Mouse (Mus musculus) stomach, postnatal 0 days (tissue): ENCODE results near the gene Adra1b. TPM values are rescaled to one million over a fixed set of nuclear protein-coding genes. Genes with fewer than 3 reads are reported as not detected.

Experiments
- ATAC-seq: fragments of 200-750 bp; cut with Nextera tagmentation; 2 replicates; pipeline ENCODE4 v1.8.0; 2017; ENCODE audit not compliant: low FRiP score, low TSS enrichment
- DNase-seq: peaks from one replicate; pipeline ENCODE4 v3.0.0-alpha.2; 2016; ENCODE audit warnings: low spot score
- H3K27ac ChIP-seq: fragments of 300-500 bp; sonication (generic); replicated peaks from 2 replicates; pipeline ENCODE4 v1.5.1; 2014; ENCODE audit warnings: mild to moderate bottlenecking, control low read depth
- H3K27me3 ChIP-seq: fragments of 300-500 bp; sonication (generic); 2 replicates; pipeline ENCODE4 v1.6.1; 2014; ENCODE audit warnings: low read length; ENCODE audit not compliant: control insufficient read depth, insufficient read depth
- H3K36me3 ChIP-seq: fragments of 300-500 bp; sonication (generic); 2 replicates; pipeline ENCODE4 v1.6.1; 2014; ENCODE audit warnings: low read length, mixed read lengths; ENCODE audit not compliant: control insufficient read depth, insufficient read depth
- H3K4me1 ChIP-seq: fragments of 300-500 bp; sonication (generic); replicated peaks from 2 replicates; pipeline ENCODE4 v1.6.1; 2014; ENCODE audit warnings: antibody characterized with exemption; ENCODE audit not compliant: control insufficient read depth, insufficient read depth
- H3K4me2 ChIP-seq: fragments of 300-500 bp; sonication (generic); replicated peaks from 2 replicates; pipeline ENCODE4 v1.6.1; 2014; ENCODE audit warnings: low read depth, mild to moderate bottlenecking, control low read depth, moderate library complexity
- H3K4me3 ChIP-seq: fragments of 300-500 bp; sonication (generic); 2 replicates; pipeline ENCODE4 v1.5.1; 2014; ENCODE audit warnings: low read depth, low read length, control low read depth
- H3K9ac ChIP-seq: fragments of 300-500 bp; sonication (generic); 2 replicates; pipeline ENCODE4 v1.6.1; 2014; ENCODE audit warnings: mild to moderate bottlenecking, low read length, control low read depth, mixed read lengths
- H3K9me3 ChIP-seq: fragments of 300-500 bp; sonication (generic); 2 replicates; pipeline ENCODE4 v1.6.1; 2016; ENCODE audit warnings: low read length; ENCODE audit not compliant: control insufficient read depth
- CTCF ChIP-seq: IDR thresholded peaks from 2 replicates; pipeline ENCODE4 v1.5.1; 2016; ENCODE audit warnings: antibody characterized with exemption, low read depth, mild to moderate bottlenecking, moderate library complexity
- EP300 ChIP-seq: optimal IDR thresholded peaks from 2 replicates; pipeline ENCODE3; 2016; ENCODE audit warnings: antibody characterized with exemption
- WGBS: fragments of 180-500 bp; shearing (Covaris S2); extraction: QIAGEN DNeasy Blood & Tissue Kit; methylation state at CpG from one replicate; pipeline ENCODE4 v1.1.7; 2014; 5-methylcytosine and 5-hydroxymethylcytosine counted together
- polyA plus RNA-seq: library from polyadenylated mRNA; unstranded; fragments of >200 nt; fragmentation: Nextera tagmentation; extraction: Ambion mirVana; gene quantifications from 2 replicates; pipeline ENCODE4 v1.2.1, GENCODE M21; 2015

Adra1b gene
- polyA plus RNA-seq, 1 experiment from 2014 or later = 0.10 TPM

DNA sequence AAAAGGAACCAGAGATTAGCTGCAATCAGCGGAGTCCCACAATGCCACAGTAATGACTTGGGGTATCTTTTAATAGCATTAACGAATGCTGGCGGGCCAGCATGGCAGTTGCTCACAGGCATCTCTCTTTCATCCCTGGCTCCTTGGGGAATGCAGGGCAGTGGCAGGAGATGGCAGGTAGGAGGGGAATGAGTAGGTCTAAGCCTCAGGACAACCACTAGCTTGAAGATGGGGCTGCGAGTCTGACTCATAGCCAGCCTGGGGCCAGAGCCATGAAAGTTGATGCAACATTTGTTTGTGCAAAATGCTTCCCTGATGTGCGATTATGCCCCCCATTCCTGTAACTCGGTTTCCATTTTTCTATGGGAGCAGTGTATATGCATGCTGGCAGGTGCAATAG lies 25.2 kb upstream of the Adra1b start:
- no peak overlapping the region for H3K4me2 ChIP-seq
- ATAC-seq (no peak), DNase-seq (no peak)
- no peaks in the 10 kb centered on the region for H3K27me3 ChIP-seq
- no peak overlapping the region for H3K4me3 ChIP-seq
- no peaks in the 10 kb centered on the region for H3K4me1 ChIP-seq
- TF ChIP-seq CTCF (no peak), EP300 (no peak)
- H3K9me3 ChIP-seq = no peaks in the 10 kb centered on the region
- no peak overlapping the region for H3K27ac ChIP-seq
- no peak overlapping the region for H3K9ac ChIP-seq
- no peaks in the 10 kb centered on the region for H3K36me3 ChIP-seq
- WGBS = 69% methylated on average over 6 of the region's 6 CpGs

DNA sequence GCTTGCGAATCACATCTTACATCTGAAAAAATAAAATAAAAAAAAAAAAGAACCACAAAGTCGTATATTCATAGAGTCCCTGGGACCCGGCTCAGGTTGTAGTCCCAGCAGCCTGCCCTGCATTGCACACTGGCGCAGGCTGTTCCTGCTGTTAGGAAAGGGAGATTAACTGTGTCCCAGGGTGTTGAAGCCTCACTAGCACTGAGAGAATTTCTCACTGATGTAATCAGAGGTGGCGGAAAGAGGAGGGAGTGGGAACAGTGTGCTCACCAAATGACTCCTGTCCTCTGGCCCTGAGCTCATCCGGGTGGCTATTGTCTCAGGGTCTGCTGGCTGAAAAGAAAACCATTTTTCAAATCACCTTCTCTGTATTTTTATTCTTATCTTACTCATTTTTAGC lies 24.6 kb upstream of the Adra1b start:
- Histone ChIP-seq H3K4me2 (no peak overlapping the region), H3K9ac (no peak overlapping the region), H3K27ac (no peak overlapping the region), H3K4me1 (no peaks in the 10 kb centered on the region), H3K27me3 (no peaks in the 10 kb centered on the region), H3K36me3 (no peaks in the 10 kb centered on the region), H3K4me3 (no peak overlapping the region), H3K9me3 (no peaks in the 10 kb centered on the region)
- ATAC-seq (no peak), DNase-seq (no peak)
- TF ChIP-seq EP300 (no peak), CTCF (no peak)
- WGBS = 51% methylated on average over 6 of the region's 6 CpGs

DNA sequence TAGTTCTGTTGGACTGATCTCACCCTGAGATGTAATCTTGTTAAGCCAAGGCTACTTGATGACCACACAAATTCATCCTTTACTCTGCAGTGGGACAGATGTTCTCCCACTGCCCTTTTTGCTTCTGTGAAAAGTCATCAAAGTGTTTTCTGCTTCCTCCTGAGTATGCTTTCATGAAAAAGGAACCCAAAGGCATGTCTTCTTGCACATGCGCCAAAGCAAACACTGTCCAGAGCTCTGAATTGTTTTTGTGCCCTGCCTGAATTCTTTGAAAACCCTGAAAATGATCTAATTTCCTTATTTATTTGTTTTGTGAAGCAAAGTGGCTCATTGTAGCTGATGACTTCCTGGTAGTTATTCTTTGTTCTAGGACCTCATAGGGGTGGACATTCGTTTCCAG lies 20.7 kb upstream of the Adra1b start:
- no peak overlapping the region for H3K4me2 ChIP-seq
- no peak overlapping the region for H3K4me3 ChIP-seq
- H3K27me3 ChIP-seq = no peaks in the 10 kb centered on the region
- no peaks in the 10 kb centered on the region for H3K4me1 ChIP-seq
- H3K9ac ChIP-seq = no peak overlapping the region
- H3K9me3 ChIP-seq = no peaks in the 10 kb centered on the region
- DNase-seq = no peak
- no peak overlapping the region for H3K27ac ChIP-seq
- no peaks in the 10 kb centered on the region for H3K36me3 ChIP-seq
- 67% methylated on average over 2 of the region's 2 CpGs for WGBS
- TF ChIP-seq CTCF (no peak), EP300 (no peak)
- no peak for ATAC-seq

DNA sequence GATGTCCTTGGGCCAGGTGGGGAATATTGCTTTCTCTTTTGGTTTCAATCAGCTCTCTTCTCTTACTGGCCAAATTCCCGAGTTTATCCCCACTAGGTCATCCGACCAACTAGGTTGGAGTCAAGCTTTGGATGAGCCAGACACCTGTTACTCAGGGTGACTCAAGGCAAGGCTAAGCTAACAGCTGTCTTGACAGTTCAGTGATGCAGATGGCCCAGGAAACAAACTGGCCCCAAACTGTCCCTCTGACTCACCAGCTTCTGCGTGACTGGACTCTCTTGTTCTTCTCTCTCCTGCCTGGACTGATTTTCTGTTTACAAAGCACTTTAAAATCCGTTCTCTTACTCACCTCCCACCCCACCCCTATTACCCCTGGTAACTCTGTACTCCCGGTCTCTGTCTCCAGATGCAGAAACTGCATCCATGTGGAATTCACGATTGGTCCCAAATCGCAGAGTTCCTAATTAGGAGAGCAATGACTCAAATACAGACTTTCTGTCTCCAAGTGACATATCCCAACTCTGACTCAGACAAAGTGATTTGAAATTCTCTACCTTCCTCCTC lies 18.6 kb upstream of the Adra1b start:
- TF ChIP-seq CTCF (no peak), EP300 (no peak)
- Histone ChIP-seq H3K36me3 (no peaks in the 10 kb centered on the region), H3K27me3 (no peaks in the 10 kb centered on the region), H3K27ac (no peak overlapping the region), H3K4me1 (no peaks in the 10 kb centered on the region; the same call in 1 of the 2 replicates), H3K9ac (no peak overlapping the region), H3K4me3 (no peak overlapping the region), H3K9me3 (no peaks in the 10 kb centered on the region), H3K4me2 (no peak overlapping the region)
- ATAC-seq = no peak
- no peak for DNase-seq
- 53% methylated on average over 7 of the region's 7 CpGs for WGBS

DNA sequence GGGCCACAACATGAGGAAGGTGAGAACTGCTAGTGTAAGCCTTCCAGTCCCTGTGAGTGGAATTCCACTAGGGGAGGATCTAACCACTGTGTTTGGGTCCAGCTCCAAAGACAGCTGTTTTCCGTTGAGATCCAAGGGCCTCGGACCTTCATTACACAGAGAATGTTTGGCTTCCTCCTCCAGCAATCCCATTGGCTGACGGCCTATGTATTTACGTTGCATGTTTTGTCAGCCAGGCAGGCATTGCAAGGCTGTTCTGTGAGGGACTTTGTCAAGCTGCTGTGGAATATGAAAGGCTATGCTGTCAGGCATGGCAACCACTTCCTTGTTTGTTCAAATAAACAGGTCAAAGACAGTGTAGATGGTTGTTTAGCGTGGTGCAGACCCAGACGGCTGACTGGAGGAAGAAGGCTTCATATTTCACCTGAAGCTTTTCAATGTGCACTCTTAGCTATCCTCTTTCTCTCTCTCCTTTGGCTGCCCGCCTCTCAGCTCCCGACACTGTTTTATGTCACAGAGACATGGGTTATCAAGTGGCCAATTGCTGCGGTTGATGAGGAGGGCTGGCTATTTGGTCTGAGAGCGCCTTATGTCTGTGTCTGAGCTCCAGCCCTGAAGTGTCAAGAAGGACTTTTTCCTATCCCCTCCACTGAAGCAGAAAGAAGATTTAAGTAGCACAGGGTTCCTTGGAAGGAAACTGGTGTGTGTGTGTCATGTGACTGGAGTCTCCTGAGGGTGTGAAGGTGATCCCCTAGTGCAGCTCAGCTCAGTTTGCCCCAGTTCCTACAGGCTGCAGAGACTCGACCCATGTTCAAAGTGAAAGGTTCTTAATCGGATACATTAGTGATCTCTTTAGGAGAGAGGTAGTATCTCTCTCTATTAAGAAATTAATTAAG lies 13.8 kb upstream of the Adra1b start:
- 35% methylated on average over 12 of the region's 12 CpGs for WGBS
- peak; percentile 78 for ATAC-seq
- H3K9ac ChIP-seq = no peak overlapping the region
- H3K27ac ChIP-seq = peak overlapping the region; percentile 36; the same call in 1 of the 2 replicates
- no peaks in the 10 kb centered on the region; the same call in 1 of the 2 replicates for H3K4me1 ChIP-seq
- 0 out of 2 replicates have a peak overlapping the region, but pooled peaks have one; percentile 20 for H3K4me2 ChIP-seq
- TF ChIP-seq CTCF = peak; percentile 64
- no peak for TF ChIP-seq EP300
- no peaks in the 10 kb centered on the region for H3K36me3 ChIP-seq
- H3K9me3 ChIP-seq = no peaks in the 10 kb centered on the region
- no peak overlapping the region for H3K4me3 ChIP-seq
- H3K27me3 ChIP-seq = no peaks in the 10 kb centered on the region
- DNase-seq = peak; percentile 24
